Mouse (Mus musculus): Measurements from ENCODE around the gene Lcor.

Lcor gene

GRCm38 (mm10) chr19:41573700-41574099 is 91.3 kb downstream of the Lcor start:
- no peak for DNase-seq

- DNase-seq: no peak
Observed at GRCm38 (mm10) chr19:41577576-41577975, 95.1 kb downstream of the Lcor start.

GRCm38 (mm10) chr19:41579311-41579920 is 97.0 kb downstream of the Lcor start:
- DNase-seq: no peak

GRCm38 (mm10) chr19:41581706-41582420 is 99.4 kb downstream of the Lcor start, which contains the start of gene Gm340:
Gm340 (plus strand) TSS chr19:41582370.
- DNase-seq: no peak

- no peak for DNase-seq
Observed at GRCm38 (mm10) chr19:41582918-41583514, 100.6 kb downstream of the Lcor start.

- DNase-seq: no peak
Observed at GRCm38 (mm10) chr19:41586752-41587151, 104.3 kb downstream of the Lcor start.

- DNase-seq: no peak
Observed at GRCm38 (mm10) chr19:41587431-41588222, 105.2 kb downstream of the Lcor start.

- no peak for DNase-seq
Observed at GRCm38 (mm10) chr19:41589026-41589425, 106.6 kb downstream of the Lcor start.

GRCm38 (mm10) chr19:41589681-41590080 is 107.2 kb downstream of the Lcor start:
- DNase-seq: no peak

GRCm38 (mm10) chr19:41591808-41592207 is 109.4 kb downstream of the Lcor start:
- no peak for DNase-seq

GRCm38 (mm10) chr19:41597170-41597894 is 114.9 kb downstream of the Lcor start:
- DNase-seq: no peak

GRCm38 (mm10) chr19:41600647-41601046 is 118.2 kb downstream of the Lcor start:
- DNase-seq: no peak

GRCm38 (mm10) chr19:41606208-41606987 is 124.0 kb downstream of the Lcor start:
- DNase-seq: no peak

- no peak for DNase-seq
Observed at GRCm38 (mm10) chr19:41611683-41612082, 129.2 kb downstream of the Lcor start.
